Mouse (Mus musculus): ENCODE measurements around the gene Kdm3a. TPM values are rescaled to one million over a fixed set of nuclear protein-coding genes. Genes with fewer than 3 reads are reported as not detected.
A peak's percentile ranks its signal among the peaks of the same experiment; 100 is the strongest.

Kdm3a gene
- polyA plus RNA-seq, 1 experiment from 2014 or later = 27.7 TPM

- Histone ChIP-seq H3K9me3 (ENCODE audit: control insufficient read depth, low read length) (no peaks in the 10 kb centered on the region), H3K4me2 (ENCODE audit: low read depth, low read length) (no peak overlapping the region), H3K4me1 (ENCODE audit: control insufficient read depth, insufficient read depth, low read length) (no peaks in the 10 kb centered on the region), H3K9ac (ENCODE audit: low read depth, low read length) (no peak overlapping the region), H3K4me3 (ENCODE audit: low read depth, low read length) (no peak overlapping the region), H3K36me3 (ENCODE audit: control insufficient read depth, insufficient read depth, low read length) (peaks cover 81% of the 10 kb centered on the region), H3K27me3 (replicated peaks; ENCODE audit: control insufficient read depth, insufficient read depth, low read length) (no peaks in the 10 kb centered on the region), H3K27ac (replicated peaks; ENCODE audit: low read depth, low read length) (no peak overlapping the region)
- DNase-seq (ENCODE audit: low spot score) (no peak), ATAC-seq (ENCODE audit: low read depth) (no peak)
- WGBS = 92% methylated on average over 7 of the region's 7 CpGs
Measured at GRCm38 (mm10) chr6:71609968-71610367, 22.8 kb downstream of the Kdm3a start.

GRCm38 (mm10) chr6:71608994-71609393, 23.8 kb downstream of the Kdm3a start:
- Histone ChIP-seq H3K9ac (ENCODE audit: low read depth, low read length) (no peak overlapping the region), H3K4me2 (ENCODE audit: low read depth, low read length) (no peak overlapping the region), H3K9me3 (ENCODE audit: control insufficient read depth, low read length) (no peaks in the 10 kb centered on the region), H3K27ac (replicated peaks; ENCODE audit: low read depth, low read length) (no peak overlapping the region), H3K27me3 (replicated peaks; ENCODE audit: control insufficient read depth, insufficient read depth, low read length) (no peaks in the 10 kb centered on the region), H3K4me3 (ENCODE audit: low read depth, low read length) (no peak overlapping the region), H3K36me3 (ENCODE audit: control insufficient read depth, insufficient read depth, low read length) (peaks cover 82% of the 10 kb centered on the region), H3K4me1 (ENCODE audit: control insufficient read depth, insufficient read depth, low read length) (no peaks in the 10 kb centered on the region)
- ATAC-seq (ENCODE audit: low read depth) (no peak), DNase-seq (ENCODE audit: low spot score) (no peak)

GRCm38 (mm10) chr6:71607756-71608155, 25.0 kb downstream of the Kdm3a start:
- H3K4me2 ChIP-seq (ENCODE audit: low read depth, low read length) = no peak overlapping the region
- no peak overlapping the region for H3K4me3 ChIP-seq (ENCODE audit: low read depth, low read length)
- ATAC-seq (ENCODE audit: low read depth) (no peak), DNase-seq (ENCODE audit: low spot score) (no peak)
- no peaks in the 10 kb centered on the region for H3K4me1 ChIP-seq (ENCODE audit: control insufficient read depth, insufficient read depth, low read length)
- no peak overlapping the region for H3K27ac ChIP-seq (replicated peaks; ENCODE audit: low read depth, low read length)
- no peak overlapping the region for H3K9ac ChIP-seq (ENCODE audit: low read depth, low read length)
- peaks cover 82% of the 10 kb centered on the region for H3K36me3 ChIP-seq (ENCODE audit: control insufficient read depth, insufficient read depth, low read length)
- H3K27me3 ChIP-seq (replicated peaks; ENCODE audit: control insufficient read depth, insufficient read depth, low read length) = no peaks in the 10 kb centered on the region
- H3K9me3 ChIP-seq (ENCODE audit: control insufficient read depth, low read length) = no peaks in the 10 kb centered on the region
- 92% methylated on average over 3 of the region's 3 CpGs for WGBS

- 91% methylated on average over 4 of the region's 4 CpGs for WGBS
- Histone ChIP-seq H3K36me3 (ENCODE audit: control insufficient read depth, insufficient read depth, low read length) (peaks cover 88% of the 10 kb centered on the region), H3K4me2 (ENCODE audit: low read depth, low read length) (no peak overlapping the region), H3K4me1 (ENCODE audit: control insufficient read depth, insufficient read depth, low read length) (no peaks in the 10 kb centered on the region), H3K9me3 (ENCODE audit: control insufficient read depth, low read length) (no peaks in the 10 kb centered on the region), H3K27ac (replicated peaks; ENCODE audit: low read depth, low read length) (no peak overlapping the region), H3K27me3 (replicated peaks; ENCODE audit: control insufficient read depth, insufficient read depth, low read length) (no peaks in the 10 kb centered on the region), H3K9ac (ENCODE audit: low read depth, low read length) (no peak overlapping the region), H3K4me3 (ENCODE audit: low read depth, low read length) (no peak overlapping the region)
- no peak for ATAC-seq (ENCODE audit: low read depth)
- DNase-seq (ENCODE audit: low spot score) = no peak
Measured at GRCm38 (mm10) chr6:71590154-71590553, 42.6 kb downstream of the Kdm3a start.

GRCm38 (mm10) chr6:71589401-71589800, 43.4 kb downstream of the Kdm3a start:
- no peak overlapping the region for H3K27ac ChIP-seq (replicated peaks; ENCODE audit: low read depth, low read length)
- WGBS = 97% methylated on average over 1 of the region's 1 CpGs

GRCm38 (mm10) chr6:71583198-71583597, 49.6 kb downstream of the Kdm3a start:
- no peaks in the 10 kb centered on the region for H3K9me3 ChIP-seq (ENCODE audit: control insufficient read depth, low read length)
- WGBS = 81% methylated on average over 4 of the region's 4 CpGs
- no peak overlapping the region for H3K9ac ChIP-seq (ENCODE audit: low read depth, low read length)
- H3K4me1 ChIP-seq (ENCODE audit: control insufficient read depth, insufficient read depth, low read length) = no peaks in the 10 kb centered on the region
- H3K36me3 ChIP-seq (ENCODE audit: control insufficient read depth, insufficient read depth, low read length) = peaks cover 50% of the 10 kb centered on the region
- DNase-seq (ENCODE audit: low spot score) (no peak), ATAC-seq (ENCODE audit: low read depth) (no peak)
- no peak overlapping the region for H3K4me3 ChIP-seq (ENCODE audit: low read depth, low read length)
- H3K27me3 ChIP-seq (replicated peaks; ENCODE audit: control insufficient read depth, insufficient read depth, low read length) = no peaks in the 10 kb centered on the region
- no peak overlapping the region for H3K27ac ChIP-seq (replicated peaks; ENCODE audit: low read depth, low read length)
- H3K4me2 ChIP-seq (ENCODE audit: low read depth, low read length) = no peak overlapping the region

More at GRCm38 (mm10) chr6:71589401-71589800, 43.4 kb downstream of the Kdm3a start:
- Histone ChIP-seq H3K4me1 (ENCODE audit: control insufficient read depth, insufficient read depth, low read length) (no peaks in the 10 kb centered on the region), H3K9ac (ENCODE audit: low read depth, low read length) (no peak overlapping the region), H3K4me3 (ENCODE audit: low read depth, low read length) (no peak overlapping the region), H3K27me3 (replicated peaks; ENCODE audit: control insufficient read depth, insufficient read depth, low read length) (no peaks in the 10 kb centered on the region), H3K4me2 (ENCODE audit: low read depth, low read length) (no peak overlapping the region), H3K36me3 (ENCODE audit: control insufficient read depth, insufficient read depth, low read length) (peaks cover 80% of the 10 kb centered on the region), H3K9me3 (ENCODE audit: control insufficient read depth, low read length) (no peaks in the 10 kb centered on the region)
- ATAC-seq (ENCODE audit: low read depth) (no peak), DNase-seq (ENCODE audit: low spot score) (no peak)

GRCm38 (mm10) chr6:71579478-71579877, 53.3 kb downstream of the Kdm3a start:
- H3K4me2 ChIP-seq (ENCODE audit: low read depth, low read length) = no peak overlapping the region
- ATAC-seq (ENCODE audit: low read depth) = no peak
- peaks cover 40% of the 10 kb centered on the region for H3K36me3 ChIP-seq (ENCODE audit: control insufficient read depth, insufficient read depth, low read length)
- H3K27me3 ChIP-seq (replicated peaks; ENCODE audit: control insufficient read depth, insufficient read depth, low read length) = no peaks in the 10 kb centered on the region
- 89% methylated on average over 11 of the region's 11 CpGs for WGBS
- H3K4me3 ChIP-seq (ENCODE audit: low read depth, low read length) = no peak overlapping the region
- H3K9me3 ChIP-seq (ENCODE audit: control insufficient read depth, low read length) = no peaks in the 10 kb centered on the region
- no peak overlapping the region for H3K27ac ChIP-seq (replicated peaks; ENCODE audit: low read depth, low read length)
- DNase-seq (ENCODE audit: low spot score) = no peak
- no peaks in the 10 kb centered on the region for H3K4me1 ChIP-seq (ENCODE audit: control insufficient read depth, insufficient read depth, low read length)
- no peak overlapping the region for H3K9ac ChIP-seq (ENCODE audit: low read depth, low read length)

- H3K36me3 ChIP-seq (ENCODE audit: control insufficient read depth, insufficient read depth, low read length) = peaks cover 38% of the 10 kb centered on the region
- 89% methylated on average over 1 of the region's 1 CpGs for WGBS
Measured at GRCm38 (mm10) chr6:71575359-71575758, 57.4 kb downstream of the Kdm3a start.

GRCm38 (mm10) chr6:71569025-71569424, 63.8 kb downstream of the Kdm3a start:
- H3K27ac ChIP-seq (replicated peaks; ENCODE audit: low read depth, low read length) = no peak overlapping the region
- DNase-seq (ENCODE audit: low spot score) = peak; percentile 4
- H3K4me2 ChIP-seq (ENCODE audit: low read depth, low read length) = no peak overlapping the region
- H3K9me3 ChIP-seq (ENCODE audit: control insufficient read depth, low read length) = no peaks in the 10 kb centered on the region
- H3K4me3 ChIP-seq (ENCODE audit: low read depth, low read length) = no peak overlapping the region
- no peaks in the 10 kb centered on the region for H3K4me1 ChIP-seq (ENCODE audit: control insufficient read depth, insufficient read depth, low read length)
- peaks cover 34% of the 10 kb centered on the region for H3K36me3 ChIP-seq (ENCODE audit: control insufficient read depth, insufficient read depth, low read length)
- WGBS = 24% methylated on average over 2 of the region's 2 CpGs
- H3K27me3 ChIP-seq (replicated peaks; ENCODE audit: control insufficient read depth, insufficient read depth, low read length) = no peaks in the 10 kb centered on the region
- no peak for ATAC-seq (ENCODE audit: low read depth)
- no peak overlapping the region for H3K9ac ChIP-seq (ENCODE audit: low read depth, low read length)

More at GRCm38 (mm10) chr6:71575359-71575758, 57.4 kb downstream of the Kdm3a start:
- Histone ChIP-seq H3K4me1 (ENCODE audit: control insufficient read depth, insufficient read depth, low read length) (no peaks in the 10 kb centered on the region), H3K27me3 (replicated peaks; ENCODE audit: control insufficient read depth, insufficient read depth, low read length) (no peaks in the 10 kb centered on the region), H3K27ac (replicated peaks; ENCODE audit: low read depth, low read length) (no peak overlapping the region), H3K4me2 (ENCODE audit: low read depth, low read length) (no peak overlapping the region), H3K9me3 (ENCODE audit: control insufficient read depth, low read length) (no peaks in the 10 kb centered on the region), H3K9ac (ENCODE audit: low read depth, low read length) (no peak overlapping the region), H3K4me3 (ENCODE audit: low read depth, low read length) (no peak overlapping the region)
- no peak for ATAC-seq (ENCODE audit: low read depth)
- no peak for DNase-seq (ENCODE audit: low spot score)

Measured in embryonic facial prominence, embryonic 14.5 days (tissue).